ENCODE assay signal across 12 mouse cellular contexts in genomic region chr14:54787226-54787625, GRCm38 (mm10). TPM values are rescaled to one million over a fixed set of nuclear protein-coding genes. Genes with fewer than 3 reads are reported as not detected.
A peak's percentile ranks its signal among the peaks of the same experiment; 100 is the strongest.
DNase-seq lines count a peak whose midpoint lies in the region; ATAC-seq and TF ChIP-seq lines count a peak whose summit lies in the region.
"Had no signal": no experiment of that assay in that cellular context is flagged by ENCODE, and none has a peak within 500 bp of the region (broad histone marks: within the 10 kb centered on the region; RNA-seq: fewer than 3 reads in every experiment).

No protein-coding gene starts in this region.

- DNase-seq in kidney, adult 2 months: peak; percentile 24
- no peak for DNase-seq in kidney, adult 8-10 months
- peak; percentile 24 for DNase-seq in thymus, postnatal 4 days
- DNase-seq in thymus, postnatal 10 days (ENCODE audit: low spot score in 2 of 2): no peak
- no peak for DNase-seq in brain, embryonic 14.5 days (ENCODE audit: low read depth)
- DNase-seq in gastrocnemius, postnatal 14 days: no peak
- DNase-seq: lung, postnatal 36 days had no signal

- no peak for ATAC-seq in granulocyte monocyte progenitor cell, adult 5-6 weeks (replicated peaks; ENCODE audit: poor library complexity, severe bottlenecking)

- H3K4me3 ChIP-seq in kidney, adult 2 months (ENCODE audit: insufficient read depth, low read depth, low read length): no peak overlapping the region
- H3K4me3 ChIP-seq: embryonic facial prominence, embryonic 15.5 days; myocyte had no signal

- TF ChIP-seq POLR2A in kidney, adult 2 months (IDR thresholded peaks at IDR 0.05; ENCODE audit: low read depth, low read length): no peak
- TF ChIP-seq POLR2A in brain, embryonic 14.5 days (IDR thresholded peaks at IDR 0.05; ENCODE audit: borderline replicate concordance, extremely low read depth, insufficient read depth, insufficient read length, poor library complexity, severe bottlenecking): no peak

- 62% methylated on average over 4 of the region's 4 CpGs for WGBS in kidney, adult 2 months

- peaks cover 4% of the 10 kb centered on the region; the same call in 1 of the 2 replicates for H3K4me1 ChIP-seq in kidney, adult 2 months (ENCODE audit: control insufficient read depth, insufficient read depth, low read length)

- TF ChIP-seq CTCF in kidney, adult 2 months (conservative IDR thresholded peaks at IDR 0.05; ENCODE audit: insufficient read depth, insufficient read length, low read depth, low read length): peak; percentile 38; the same call in 1 of the 2 replicates
- peak; percentile 53; the same call in 1 of the 2 replicates for TF ChIP-seq CTCF in brain, embryonic 14.5 days (IDR thresholded peaks at IDR 0.05; ENCODE audit: borderline replicate concordance, extremely low read depth, insufficient read depth, insufficient read length)

- H3K27me3 ChIP-seq in kidney, adult 2 months (replicated peaks; ENCODE audit: control insufficient read depth, insufficient read depth, low read length): no peaks in the 10 kb centered on the region

- intact Hi-C loops in gastrocnemius, postnatal 14 days (cut with DNase I; ENCODE audit: low total_unique reads): loop anchor here (2.0 kb wide), 1 partner anchor 72 kb away; no protein-coding TSS in a partner anchor

- no peak overlapping the region for H3K27ac ChIP-seq in kidney, adult 2 months (ENCODE audit: insufficient read depth, low read depth, low read length)
- H3K27ac ChIP-seq: embryonic facial prominence, embryonic 15.5 days had no signal

- no peaks in the 10 kb centered on the region for H3K36me3 ChIP-seq in kidney, adult 2 months (ENCODE audit: control insufficient read depth, insufficient read depth, low read length)
- H3K36me3 ChIP-seq: embryonic facial prominence, embryonic 15.5 days had no signal

RNA-seq across cellular contexts. Expression of gene Slc7a8, which starts 5.5 kb away (rescaled TPM):
- polyA plus RNA-seq in kidney, adult 2 months (2012; rRNA removed): 333 and 352 TPM in 2 replicates
- 8.9 and 14.6 TPM in 2 replicates for polyA plus RNA-seq in brain, embryonic 14.5 days (2012; rRNA removed)
- total RNA-seq in granulocyte monocyte progenitor cell, adult 5-6 weeks (2014; fragmentation: Nextera tagmentation): 7.6 and 8.3 TPM in 2 replicates
- total RNA-seq in granulocyte monocyte progenitor cell, adult 5-6 weeks (2017): 2.0 and 3.2 TPM in 2 replicates
- 10 to 100 TPM in 1 of 2 experiments, 1 to 10 TPM in 1; 7.5 to 18.5 TPM for total RNA-seq in gastrocnemius, postnatal 14 days (2021)
- polyA plus RNA-seq: myocyte had no signal

RNA-seq across cellular contexts. Expression of gene Rnf212b, which starts 26.7 kb away (rescaled TPM):
- 7.4 and 7.6 TPM in 2 replicates for polyA plus RNA-seq in kidney, adult 2 months (2012; rRNA removed)
- polyA plus RNA-seq in brain, embryonic 14.5 days (2012; rRNA removed): 0.06 TPM in 1 of 2 replicates, not detected in the other
- not detected in 2 replicates for total RNA-seq in granulocyte monocyte progenitor cell, adult 5-6 weeks (2014; fragmentation: Nextera tagmentation)
- not detected in 2 replicates for total RNA-seq in granulocyte monocyte progenitor cell, adult 5-6 weeks (2017)
- total RNA-seq in gastrocnemius, postnatal 14 days (2021): under 1 TPM in 1 of 2 experiments, not detected in 1; 0.29 TPM
- total RNA-seq: heart, postnatal 10 days; left cerebral cortex, postnatal 36 days had no signal
- polyA plus RNA-seq: embryonic facial prominence, embryonic 15.5 days; myocyte had no signal

Comparison
In these comparisons a context has a peak if more than half of its experiments do, and no peak if none do; other contexts are left out.
1. DNase-seq: peak in kidney, adult 2 months (single experiment) and thymus, postnatal 4 days (single experiment); none in kidney, adult 8-10 months (0 of 2), thymus, postnatal 10 days (0 of 2), brain, embryonic 14.5 days (single experiment) and gastrocnemius, postnatal 14 days (single experiment).